8 mouse cellular contexts compared by ENCODE assay signal in genomic region chrX:12137121-12137521, GRCm38 (mm10). TPM values are rescaled to one million over a fixed set of nuclear protein-coding genes. Genes with fewer than 3 reads are reported as not detected.
DNase-seq lines count a peak whose midpoint lies in the region; ATAC-seq and TF ChIP-seq lines count a peak whose summit lies in the region.

No protein-coding gene starts in this region.

- peaks cover 34% of the 10 kb centered on the region for H3K4me1 ChIP-seq in heart, embryonic 15.5 days (replicated peaks)
- no peaks in the 10 kb centered on the region; the same call in 1 of the 2 replicates for H3K4me1 ChIP-seq in heart, postnatal 0 days (ENCODE audit: control insufficient read depth, insufficient read depth)
- H3K4me1 ChIP-seq in lung, postnatal 0 days (ENCODE audit: insufficient read depth, low read depth, low read length): no peaks in the 10 kb centered on the region
- H3K4me1 ChIP-seq in stomach, postnatal 0 days (replicated peaks; ENCODE audit: control insufficient read depth, insufficient read depth): no peaks in the 10 kb centered on the region

- TF ChIP-seq EP300 in heart, postnatal 0 days (IDR thresholded peaks at IDR 0.05; ENCODE audit: low read depth): no peak
- TF ChIP-seq EP300 in lung, postnatal 0 days (IDR thresholded peaks at IDR 0.05): no peak
- TF ChIP-seq EP300 in stomach, postnatal 0 days (optimal IDR thresholded peaks at IDR 0.05): no peak

- DNase-seq in heart, postnatal 10 days: no peak
- DNase-seq in R1 (ENCODE audit: low read depth, low spot score): peak; percentile 19
- DNase-seq in heart, postnatal 0 days (ENCODE audit: low spot score): no peak
- DNase-seq in lung, postnatal 0 days (ENCODE audit: low spot score): no peak
- DNase-seq in stomach, postnatal 0 days (ENCODE audit: low spot score): no peak
- no peak for DNase-seq in cerebellum, adult 11-12 months
- no peak for DNase-seq in yolk sac, embryonic 10.5 days (ENCODE audit: low spot score)

- peak overlapping the region; percentile 77 for H3K4me2 ChIP-seq in heart, embryonic 15.5 days
- peak overlapping the region; percentile 82 for H3K4me2 ChIP-seq in heart, postnatal 0 days (ENCODE audit: low read depth, low read length)
- peak overlapping the region; percentile 72 for H3K4me2 ChIP-seq in lung, postnatal 0 days (replicated peaks; ENCODE audit: low read depth, low read length)
- peak overlapping the region; percentile 67 for H3K4me2 ChIP-seq in stomach, postnatal 0 days (replicated peaks; ENCODE audit: low read depth)

- peak overlapping the region; percentile 48 for H3K4me3 ChIP-seq in heart, embryonic 15.5 days
- peak overlapping the region; percentile 53 for H3K4me3 ChIP-seq in heart, postnatal 0 days (ENCODE audit: low read depth, low read length)
- peak overlapping the region; percentile 34 for H3K4me3 ChIP-seq in lung, postnatal 0 days (ENCODE audit: low read depth, low read length)
- H3K4me3 ChIP-seq in stomach, postnatal 0 days (ENCODE audit: low read depth, low read length): peak overlapping the region; percentile 38

- TF ChIP-seq CTCF in heart, postnatal 0 days (IDR thresholded peaks at IDR 0.05; ENCODE audit: low read depth): no peak
- no peak; the same call in 1 of the 2 replicates for TF ChIP-seq CTCF in lung, postnatal 0 days (IDR thresholded peaks at IDR 0.05)
- no peak for TF ChIP-seq CTCF in stomach, postnatal 0 days (IDR thresholded peaks at IDR 0.05; ENCODE audit: low read depth)

- H3K9ac ChIP-seq in heart, embryonic 15.5 days: peak overlapping the region; percentile 50
- H3K9ac ChIP-seq in heart, postnatal 0 days (replicated peaks; ENCODE audit: low read depth, low read length): peak overlapping the region; percentile 62
- H3K9ac ChIP-seq in lung, postnatal 0 days (replicated peaks; ENCODE audit: low read depth): no peak overlapping the region
- peak overlapping the region; percentile 48 for H3K9ac ChIP-seq in stomach, postnatal 0 days (ENCODE audit: low read length)

- peaks cover 70% of the 10 kb centered on the region for H3K27me3 ChIP-seq in heart, embryonic 15.5 days
- H3K27me3 ChIP-seq in heart, postnatal 0 days (ENCODE audit: control insufficient read depth, insufficient read depth, low read length): peaks cover 20% of the 10 kb centered on the region; the same call in 1 of the 2 replicates
- no peaks in the 10 kb centered on the region; the same call in 1 of the 2 replicates for H3K27me3 ChIP-seq in lung, postnatal 0 days (replicated peaks; ENCODE audit: insufficient read depth, low read length)
- H3K27me3 ChIP-seq in stomach, postnatal 0 days (ENCODE audit: control insufficient read depth, insufficient read depth, low read length): no peaks in the 10 kb centered on the region

- H3K36me3 ChIP-seq in heart, embryonic 15.5 days: no peaks in the 10 kb centered on the region
- H3K36me3 ChIP-seq in heart, postnatal 0 days (replicated peaks; ENCODE audit: control insufficient read depth, insufficient read depth, low read length): no peaks in the 10 kb centered on the region
- H3K36me3 ChIP-seq in lung, postnatal 0 days (ENCODE audit: insufficient read depth, low read length): no peaks in the 10 kb centered on the region
- no peaks in the 10 kb centered on the region for H3K36me3 ChIP-seq in stomach, postnatal 0 days (ENCODE audit: control insufficient read depth, insufficient read depth, low read length)

- H3K27ac ChIP-seq in heart, embryonic 15.5 days: peak overlapping the region; percentile 90
- peak overlapping the region; percentile 88 for H3K27ac ChIP-seq in heart, postnatal 0 days (ENCODE audit: low read depth)
- H3K27ac ChIP-seq in lung, postnatal 0 days (ENCODE audit: low read length): peak overlapping the region; percentile 75; the same call in 1 of the 2 replicates
- no peak overlapping the region for H3K27ac ChIP-seq in stomach, postnatal 0 days (replicated peaks)

- WGBS in heart, embryonic 15.5 days: 8% methylated on average over 25 of the region's 25 CpGs
- whole genome bisulfite sequencing in heart, postnatal 0 days: 14% methylated on average over 25 of the region's 25 CpGs
- 8% methylated on average over 25 of the region's 25 CpGs for WGBS in lung, postnatal 0 days
- 13% methylated on average over 21 of the region's 25 CpGs for WGBS in stomach, postnatal 0 days

- H3K9me3 ChIP-seq in heart, embryonic 15.5 days (replicated peaks): no peaks in the 10 kb centered on the region
- no peaks in the 10 kb centered on the region for H3K9me3 ChIP-seq in heart, postnatal 0 days (replicated peaks; ENCODE audit: control insufficient read depth, low read length)
- no peaks in the 10 kb centered on the region for H3K9me3 ChIP-seq in lung, postnatal 0 days (ENCODE audit: low read length)
- H3K9me3 ChIP-seq in stomach, postnatal 0 days (ENCODE audit: control insufficient read depth, low read length): no peaks in the 10 kb centered on the region

- ATAC-seq in heart, embryonic 15.5 days (replicated peaks; ENCODE audit: insufficient number of reproducible peaks, insufficient read depth, low FRiP score, low read depth): no peak
- no peak for ATAC-seq in heart, postnatal 0 days (ENCODE audit: insufficient read depth, low read depth)
- no peak for ATAC-seq in lung, postnatal 0 days
- no peak for ATAC-seq in stomach, postnatal 0 days (ENCODE audit: low FRiP score, low TSS enrichment)

- intact Hi-C loops in heart, postnatal 10 days (cut with DNase I): no loop called here

RNA-seq across cellular contexts. Expression of gene Bcor, which starts 23.0 kb away (rescaled TPM):
- polyA plus RNA-seq in heart, embryonic 15.5 days (2015; fragmentation: Nextera tagmentation; extraction: Ambion mirVana): 11.7 and 14.9 TPM in 2 replicates
- 10 to 100 TPM; 26.4 to 38.5 TPM for total RNA-seq in heart, postnatal 10 days (2021)
- total RNA-seq in heart, postnatal 0 days (2014; rRNA removed; ENCODE audit: low replicate concordance): 25.7 and 35.5 TPM in 2 replicates
- 8.9 and 10.1 TPM in 2 replicates for polyA plus RNA-seq in heart, postnatal 0 days (2015; fragmentation: Nextera tagmentation; extraction: Ambion mirVana)
- polyA plus RNA-seq in lung, postnatal 0 days (2015; fragmentation: Nextera tagmentation; extraction: Ambion mirVana): 8.2 and 12.0 TPM in 2 replicates
- 4.7 and 5.5 TPM in 2 replicates for polyA plus RNA-seq in stomach, postnatal 0 days (2015; fragmentation: Nextera tagmentation; extraction: Ambion mirVana)
